Mouse (Mus musculus): Measurements from ENCODE around the gene Gnptg. TPM values are rescaled to one million over a fixed set of nuclear protein-coding genes. Genes with fewer than 3 reads are reported as not detected.
A peak's percentile ranks its signal among the peaks of the same experiment; 100 is the strongest.

The Gnptg gene
- polyA plus RNA-seq, 1 experiment from 2014 or later: 36.0 TPM

DNA sequence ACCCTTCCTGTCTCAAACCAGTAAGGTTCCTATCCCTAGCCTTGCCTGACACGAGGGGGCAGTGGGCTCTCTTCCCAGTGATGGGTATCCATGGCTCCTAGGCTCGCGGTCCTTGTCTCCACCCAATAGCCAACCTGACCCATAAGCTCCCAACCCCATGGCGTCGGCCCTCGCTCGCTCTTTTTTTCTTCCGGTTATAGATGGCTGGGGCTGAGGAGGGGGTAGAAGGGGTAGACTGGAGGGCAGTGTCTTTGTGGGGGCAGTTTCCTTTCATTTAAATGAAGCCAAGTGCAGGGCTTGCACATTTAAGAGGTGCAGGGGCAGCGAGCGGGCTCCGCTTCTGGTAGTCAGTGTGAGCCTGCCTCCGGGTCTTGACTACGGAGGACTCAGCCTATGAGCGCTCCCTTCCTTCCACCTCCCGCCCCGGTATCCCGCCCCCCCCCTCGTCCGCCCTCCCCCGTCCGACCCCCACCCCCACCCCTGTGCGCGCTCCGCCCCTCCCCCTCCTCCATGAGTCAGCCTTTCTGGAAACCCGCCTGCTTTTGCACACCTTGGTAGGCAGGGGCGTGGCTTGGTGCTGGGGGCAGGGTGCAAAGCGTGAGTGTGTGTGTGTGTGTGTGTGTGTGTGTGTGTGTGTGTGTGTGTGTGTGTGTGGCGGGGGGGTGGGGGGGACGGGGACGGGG lies 18.0 kb downstream of the Gnptg start:
- Histone ChIP-seq H3K9me3 (ENCODE audit: control insufficient read depth, low read length) (no peaks in the 10 kb centered on the region), H3K4me3 (ENCODE audit: low read depth, low read length) (peak overlapping the region; percentile 36), H3K36me3 (ENCODE audit: control insufficient read depth, insufficient read depth, low read length) (peaks cover 3% of the 10 kb centered on the region; the same call in 1 of the 2 replicates), H3K27ac (replicated peaks) (peak overlapping the region; percentile 41; the same call in 1 of the 2 replicates), H3K4me1 (replicated peaks; ENCODE audit: control insufficient read depth, insufficient read depth) (peaks cover 3% of the 10 kb centered on the region; the same call in 1 of the 2 replicates), H3K9ac (ENCODE audit: low read length) (peak overlapping the region; percentile 47), H3K27me3 (ENCODE audit: control insufficient read depth, insufficient read depth, low read length) (no peaks in the 10 kb centered on the region), H3K4me2 (replicated peaks; ENCODE audit: low read depth) (peak overlapping the region; percentile 70)
- WGBS: 5% methylated on average over 18 of the region's 30 CpGs
- DNase-seq (ENCODE audit: low spot score) (peak; percentile 85), ATAC-seq (ENCODE audit: low FRiP score, low TSS enrichment) (peak; percentile 80)
- TF ChIP-seq CTCF (IDR thresholded peaks at IDR 0.05; ENCODE audit: low read depth) (peak; percentile 19; the same call in 1 of the 2 replicates), EP300 (optimal IDR thresholded peaks at IDR 0.05) (no peak)

DNA sequence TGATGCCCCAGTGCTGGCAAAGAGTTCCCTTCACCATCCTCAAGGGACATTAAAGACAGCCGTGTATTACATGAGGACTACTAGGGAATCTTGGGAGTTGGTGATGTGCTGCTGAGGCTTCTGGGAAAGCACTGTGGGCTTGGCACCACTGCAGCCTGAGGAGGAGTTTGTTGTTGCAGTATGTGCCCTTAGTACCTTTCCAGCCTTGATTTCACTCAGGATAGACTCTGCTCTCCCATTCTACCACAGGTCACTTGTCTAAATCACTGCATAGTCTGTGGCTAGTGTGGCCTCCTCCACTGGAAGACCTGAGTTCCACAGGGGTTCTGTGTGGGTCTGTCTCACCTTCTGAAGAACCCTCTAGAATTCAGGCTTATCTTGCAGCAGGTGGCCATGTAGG lies 19.2 kb downstream of the Gnptg start:
- H3K27me3 ChIP-seq (ENCODE audit: control insufficient read depth, insufficient read depth, low read length): no peaks in the 10 kb centered on the region
- ATAC-seq (ENCODE audit: low FRiP score, low TSS enrichment) (no peak), DNase-seq (ENCODE audit: low spot score) (no peak)
- peaks cover 8% of the 10 kb centered on the region; the same call in 1 of the 2 replicates for H3K36me3 ChIP-seq (ENCODE audit: control insufficient read depth, insufficient read depth, low read length)
- H3K27ac ChIP-seq (replicated peaks): no peak overlapping the region
- TF ChIP-seq CTCF (IDR thresholded peaks at IDR 0.05; ENCODE audit: low read depth) (no peak), EP300 (optimal IDR thresholded peaks at IDR 0.05) (no peak)
- WGBS: 72% methylated on average over 1 of the region's 1 CpGs
- H3K4me2 ChIP-seq (replicated peaks; ENCODE audit: low read depth): no peak overlapping the region
- peaks cover 3% of the 10 kb centered on the region; the same call in 1 of the 2 replicates for H3K4me1 ChIP-seq (replicated peaks; ENCODE audit: control insufficient read depth, insufficient read depth)
- no peaks in the 10 kb centered on the region for H3K9me3 ChIP-seq (ENCODE audit: control insufficient read depth, low read length)
- H3K9ac ChIP-seq (ENCODE audit: low read length): no peak overlapping the region
- no peak overlapping the region for H3K4me3 ChIP-seq (ENCODE audit: low read depth, low read length)

DNA sequence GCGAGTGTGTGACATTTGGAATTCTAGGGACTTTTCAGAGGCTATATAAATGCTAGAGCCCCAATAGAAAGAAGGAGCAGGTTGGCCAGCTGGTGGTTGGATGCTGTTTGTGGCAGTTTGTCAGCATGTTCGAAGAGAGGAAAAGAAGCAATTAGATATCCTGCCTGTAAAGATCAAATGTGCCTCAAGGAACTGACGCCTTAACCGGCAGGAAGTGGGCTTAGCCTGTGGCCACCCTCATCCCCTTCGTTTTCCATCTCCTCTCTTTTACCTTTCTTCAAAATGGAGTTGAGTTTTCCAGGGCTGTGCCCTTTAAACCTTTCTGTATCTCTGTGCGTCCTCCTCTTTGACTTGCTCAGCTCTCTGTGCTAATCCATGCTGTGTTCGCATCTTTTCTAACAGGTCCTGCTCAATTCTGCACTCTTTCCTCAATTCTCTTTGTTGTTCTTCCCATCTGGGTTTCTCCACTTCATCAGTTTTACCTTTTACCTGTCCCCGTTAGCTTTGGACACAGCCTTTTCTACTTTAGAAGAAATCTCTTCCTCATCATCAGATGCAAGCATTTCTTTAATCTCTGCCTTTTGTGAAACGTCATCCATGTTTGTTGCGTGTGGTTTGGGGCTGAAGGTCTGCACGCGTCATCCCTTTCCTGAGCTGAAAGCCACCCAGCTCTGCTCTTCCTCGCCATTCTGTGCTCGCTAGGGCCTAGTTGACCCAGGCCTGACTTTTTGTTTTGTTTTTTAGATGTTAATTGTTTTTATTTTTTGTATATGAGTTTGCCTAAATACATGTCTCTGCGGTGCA lies 20.2 kb downstream of the Gnptg start:
- Histone ChIP-seq H3K27me3 (ENCODE audit: control insufficient read depth, insufficient read depth, low read length) (no peaks in the 10 kb centered on the region), H3K9me3 (ENCODE audit: control insufficient read depth, low read length) (no peaks in the 10 kb centered on the region), H3K4me1 (replicated peaks; ENCODE audit: control insufficient read depth, insufficient read depth) (peaks cover 3% of the 10 kb centered on the region; the same call in 1 of the 2 replicates), H3K27ac (replicated peaks) (no peak overlapping the region), H3K4me2 (replicated peaks; ENCODE audit: low read depth) (no peak overlapping the region), H3K36me3 (ENCODE audit: control insufficient read depth, insufficient read depth, low read length) (peaks cover 14% of the 10 kb centered on the region; the same call in 1 of the 2 replicates), H3K4me3 (ENCODE audit: low read depth, low read length) (no peak overlapping the region), H3K9ac (ENCODE audit: low read length) (no peak overlapping the region)
- TF ChIP-seq CTCF (IDR thresholded peaks at IDR 0.05; ENCODE audit: low read depth) (no peak), EP300 (optimal IDR thresholded peaks at IDR 0.05) (no peak)
- 90% methylated on average over 15 of the region's 15 CpGs for WGBS
- DNase-seq (ENCODE audit: low spot score) (no peak), ATAC-seq (ENCODE audit: low FRiP score, low TSS enrichment) (no peak)

DNA sequence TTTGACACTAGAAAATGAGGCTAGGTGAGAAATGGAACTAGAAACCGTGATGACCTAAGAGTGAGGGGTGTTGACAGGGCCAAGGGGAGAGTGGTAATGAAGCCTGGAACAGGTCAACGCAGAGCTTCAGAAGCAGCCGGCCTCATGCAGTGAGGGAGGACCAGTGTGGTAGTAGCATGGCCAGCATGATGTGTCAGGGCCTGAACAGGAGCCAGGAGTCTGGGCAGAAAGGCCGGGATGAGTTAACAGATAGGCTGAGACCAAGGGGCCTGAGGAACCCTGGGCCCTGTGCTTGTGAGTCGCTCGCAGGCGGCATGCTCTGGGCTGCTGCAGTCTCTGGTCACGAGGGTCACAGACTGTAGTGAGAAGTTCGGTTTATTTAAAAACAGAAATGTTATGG lies 21.0 kb downstream of the Gnptg start:
- H3K36me3 ChIP-seq (ENCODE audit: control insufficient read depth, insufficient read depth, low read length): peaks cover 14% of the 10 kb centered on the region; the same call in 1 of the 2 replicates
- WGBS: 91% methylated on average over 9 of the region's 9 CpGs
- H3K4me1 ChIP-seq (replicated peaks; ENCODE audit: control insufficient read depth, insufficient read depth): peaks cover 3% of the 10 kb centered on the region; the same call in 1 of the 2 replicates

DNA sequence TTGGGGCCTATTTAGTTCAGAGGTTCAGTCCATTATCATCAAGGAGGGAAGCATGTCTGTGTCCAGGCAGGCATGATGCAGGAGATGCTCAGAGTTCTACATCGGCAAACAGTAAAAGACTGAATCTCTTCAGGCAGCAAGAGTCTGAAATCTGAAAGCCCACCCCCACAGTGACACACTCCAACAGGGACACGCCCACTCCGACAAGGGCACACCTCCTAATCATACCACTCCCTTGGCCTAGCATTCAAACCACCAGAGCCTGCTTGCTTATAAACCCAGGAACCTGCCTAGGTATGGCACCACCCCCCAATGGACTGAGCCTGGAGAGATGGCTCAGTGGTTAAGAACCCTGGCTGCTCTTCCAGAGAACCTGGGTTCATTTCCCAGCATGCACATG lies 24.5 kb downstream of the Gnptg start:
- no peak overlapping the region for H3K9ac ChIP-seq (ENCODE audit: low read length)
- 77% methylated on average over 3 of the region's 3 CpGs for WGBS
- no peak for ATAC-seq (ENCODE audit: low FRiP score, low TSS enrichment)
- no peaks in the 10 kb centered on the region for H3K4me1 ChIP-seq (replicated peaks; ENCODE audit: control insufficient read depth, insufficient read depth)
- no peak for TF ChIP-seq EP300 (optimal IDR thresholded peaks at IDR 0.05)
- no peak for TF ChIP-seq CTCF (IDR thresholded peaks at IDR 0.05; ENCODE audit: low read depth)
- no peaks in the 10 kb centered on the region for H3K9me3 ChIP-seq (ENCODE audit: control insufficient read depth, low read length)
- H3K4me3 ChIP-seq (ENCODE audit: low read depth, low read length): no peak overlapping the region
- DNase-seq (ENCODE audit: low spot score): no peak
- H3K36me3 ChIP-seq (ENCODE audit: control insufficient read depth, insufficient read depth, low read length): peaks cover 19% of the 10 kb centered on the region; the same call in 1 of the 2 replicates
- H3K27me3 ChIP-seq (ENCODE audit: control insufficient read depth, insufficient read depth, low read length): no peaks in the 10 kb centered on the region
- H3K4me2 ChIP-seq (replicated peaks; ENCODE audit: low read depth): no peak overlapping the region
- no peak overlapping the region for H3K27ac ChIP-seq (replicated peaks)

More for the DNA sequence above, 21.0 kb downstream of the Gnptg start:
- DNase-seq (ENCODE audit: low spot score): no peak
- no peak overlapping the region for H3K4me2 ChIP-seq (replicated peaks; ENCODE audit: low read depth)
- ATAC-seq (ENCODE audit: low FRiP score, low TSS enrichment): no peak
- H3K9ac ChIP-seq (ENCODE audit: low read length): no peak overlapping the region
- no peak overlapping the region for H3K4me3 ChIP-seq (ENCODE audit: low read depth, low read length)
- TF ChIP-seq EP300 (optimal IDR thresholded peaks at IDR 0.05): no peak
- TF ChIP-seq CTCF (IDR thresholded peaks at IDR 0.05; ENCODE audit: low read depth): no peak
- no peaks in the 10 kb centered on the region for H3K9me3 ChIP-seq (ENCODE audit: control insufficient read depth, low read length)
- no peaks in the 10 kb centered on the region for H3K27me3 ChIP-seq (ENCODE audit: control insufficient read depth, insufficient read depth, low read length)
- no peak overlapping the region for H3K27ac ChIP-seq (replicated peaks)

Data from stomach, postnatal 0 days (tissue).